Mouse (Mus musculus) midbrain, postnatal 0 days (tissue): ENCODE measurements at regions not wholly inside any gene's neighbourhood (a gene's known extent, or its start where the extent isn't known, plus 50 kb on each side); places are given as distances from the start of the nearest gene placed in this dataset.
A peak's percentile ranks its signal among the peaks of the same experiment; 100 is the strongest.

Experiments
- ATAC-seq: fragments of 200-750 bp; cut with Nextera tagmentation; 2 replicates; pipeline ENCODE4 v1.8.0; 2017; ENCODE audit warnings: moderate number of reproducible peaks, mild to moderate bottlenecking, moderate TSS enrichment, moderate library complexity; ENCODE audit not compliant: low FRiP score
- DNase-seq: peaks from one replicate; pipeline ENCODE4 v3.0.0-alpha.2; 2015; ENCODE audit warnings: low spot score
- H3K27ac ChIP-seq: fragments of 300-500 bp; sonication (generic); 2 replicates; pipeline ENCODE4 v1.5.1; 2014; ENCODE audit warnings: low read depth, mild to moderate bottlenecking, low read length, mixed read lengths
- H3K27me3 ChIP-seq: fragments of 300-500 bp; sonication (generic); 2 replicates; pipeline ENCODE4 v1.6.1; 2014; ENCODE audit warnings: low read length, control low read depth, mixed read lengths; ENCODE audit not compliant: insufficient read depth
- H3K36me3 ChIP-seq: fragments of 300-500 bp; sonication (generic); 2 replicates; pipeline ENCODE4 v1.6.1; 2014; ENCODE audit warnings: low read length, control low read depth, mixed read lengths; ENCODE audit not compliant: insufficient read depth
- H3K4me1 ChIP-seq: fragments of 300-500 bp; sonication (generic); 2 replicates; pipeline ENCODE4 v1.6.1; 2014; ENCODE audit warnings: mild to moderate bottlenecking, control low read depth, antibody characterized with exemption, low read length, mixed read lengths; ENCODE audit not compliant: insufficient read depth
- H3K4me2 ChIP-seq: fragments of 300-500 bp; sonication (generic); 2 replicates; pipeline ENCODE4 v1.6.1; 2014; ENCODE audit warnings: low read depth, mild to moderate bottlenecking, low read length, mixed read lengths; ENCODE audit not compliant: poor library complexity, severe bottlenecking
- H3K4me3 ChIP-seq: fragments of 300-500 bp; sonication (generic); 2 replicates; pipeline ENCODE4 v1.5.1; 2014; ENCODE audit warnings: low read depth, mild to moderate bottlenecking, low read length, moderate library complexity
- H3K9ac ChIP-seq: fragments of 300-500 bp; sonication (generic); replicated peaks from 2 replicates; pipeline ENCODE4 v1.6.1; 2014; ENCODE audit warnings: mild to moderate bottlenecking, low read length, moderate library complexity, mixed read lengths; ENCODE audit not compliant: poor library complexity, severe bottlenecking
- H3K9me3 ChIP-seq: fragments of 300-500 bp; sonication (generic); 2 replicates; pipeline ENCODE4 v1.6.1; 2016; ENCODE audit warnings: low read length, control low read depth
- CTCF ChIP-seq: IDR thresholded peaks from 2 replicates; pipeline ENCODE4 v1.5.1; 2016; ENCODE audit warnings: antibody characterized with exemption, mild to moderate bottlenecking
- WGBS: fragments of 180-500 bp; shearing (Covaris S2); extraction: QIAGEN DNeasy Blood & Tissue Kit; methylation state at CpG from one replicate; pipeline ENCODE4 v1.1.7; 2014; 5-methylcytosine and 5-hydroxymethylcytosine counted together

DNA sequence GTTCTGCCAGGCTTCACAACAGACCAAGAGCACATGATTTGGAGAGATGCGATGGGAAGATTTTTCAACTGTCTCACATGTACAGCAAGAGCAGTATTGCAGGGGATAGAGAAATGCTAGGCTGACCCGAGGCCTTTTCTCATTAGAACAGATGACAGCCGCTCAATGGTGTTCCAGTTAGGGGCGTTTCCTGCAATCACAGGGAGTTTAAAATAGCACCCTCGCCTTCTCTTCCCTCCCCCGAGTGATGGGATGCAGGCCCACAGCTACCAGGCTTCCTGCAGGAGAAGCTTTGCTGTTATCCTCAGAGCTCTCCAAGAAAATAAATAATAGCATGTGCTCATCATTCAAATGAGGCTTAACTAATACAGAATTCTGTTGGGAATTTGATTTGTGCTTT is 526.9 kb upstream of the Tmem132c start:
- H3K27ac ChIP-seq: no peak overlapping the region
- H3K27me3 ChIP-seq: no peaks in the 10 kb centered on the region
- no peak for DNase-seq
- ATAC-seq: no peak
- WGBS: 69% methylated on average over 6 of the region's 6 CpGs
- H3K9me3 ChIP-seq: no peaks in the 10 kb centered on the region
- H3K4me1 ChIP-seq: no peaks in the 10 kb centered on the region
- no peak overlapping the region for H3K9ac ChIP-seq
- no peaks in the 10 kb centered on the region for H3K36me3 ChIP-seq
- TF ChIP-seq CTCF: no peak
- no peak overlapping the region for H3K4me3 ChIP-seq
- H3K4me2 ChIP-seq: no peak overlapping the region

DNA sequence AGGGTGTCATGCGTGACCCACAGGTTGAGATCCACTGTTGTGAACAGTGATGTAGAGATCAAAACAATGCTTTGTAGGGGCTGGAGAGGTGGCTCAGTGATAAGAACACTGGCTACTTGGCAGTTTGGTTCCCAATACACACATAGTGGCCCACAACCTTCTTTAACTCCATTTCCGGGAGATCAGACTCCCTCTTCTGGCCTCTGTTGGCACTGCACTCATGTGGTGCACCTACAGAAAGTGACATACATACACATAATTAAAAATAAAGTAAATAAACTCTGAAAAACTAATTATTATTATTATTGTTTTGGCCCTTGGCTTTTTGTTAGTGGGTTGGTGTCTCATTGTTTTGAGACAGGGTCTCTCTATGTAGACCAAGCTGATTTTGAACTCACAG is 523.2 kb upstream of the Tmem132c start:
- no peak for TF ChIP-seq CTCF
- H3K27ac ChIP-seq: no peak overlapping the region
- DNase-seq (no peak), ATAC-seq (no peak)
- no peak overlapping the region for H3K9ac ChIP-seq
- 97% methylated on average over 2 of the region's 2 CpGs for WGBS
- H3K4me3 ChIP-seq: no peak overlapping the region
- no peaks in the 10 kb centered on the region for H3K36me3 ChIP-seq
- no peak overlapping the region for H3K4me2 ChIP-seq
- H3K9me3 ChIP-seq: no peaks in the 10 kb centered on the region
- no peaks in the 10 kb centered on the region; the same call in 1 of the 2 replicates for H3K27me3 ChIP-seq
- H3K4me1 ChIP-seq: no peaks in the 10 kb centered on the region

DNA sequence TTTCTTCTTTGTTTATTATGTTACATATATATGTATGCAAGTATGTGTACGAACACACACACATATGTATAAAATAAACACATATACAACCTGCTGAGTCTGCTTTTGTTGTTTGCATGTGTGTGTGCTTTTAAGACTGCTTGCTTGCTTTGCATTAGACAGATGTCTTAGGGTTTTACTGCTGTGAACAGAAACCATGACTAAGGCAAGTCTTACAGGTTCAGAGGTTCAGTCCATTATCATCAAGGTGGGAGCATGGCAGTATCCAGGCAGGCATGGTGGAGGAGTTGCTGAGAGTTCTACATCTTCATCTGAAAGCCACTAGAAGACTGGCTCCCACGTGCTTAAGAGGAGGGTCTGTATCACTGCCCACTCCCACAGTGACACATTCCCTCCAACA is 520.3 kb upstream of the Tmem132c start:
- Histone ChIP-seq H3K27me3 (no peaks in the 10 kb centered on the region; the same call in 1 of the 2 replicates), H3K9ac (no peak overlapping the region), H3K4me1 (no peaks in the 10 kb centered on the region), H3K4me2 (no peak overlapping the region), H3K4me3 (no peak overlapping the region), H3K36me3 (no peaks in the 10 kb centered on the region), H3K9me3 (no peaks in the 10 kb centered on the region), H3K27ac (no peak overlapping the region)
- WGBS: 86% methylated on average over 2 of the region's 2 CpGs
- no peak for TF ChIP-seq CTCF
- ATAC-seq: no peak
- DNase-seq: no peak

DNA sequence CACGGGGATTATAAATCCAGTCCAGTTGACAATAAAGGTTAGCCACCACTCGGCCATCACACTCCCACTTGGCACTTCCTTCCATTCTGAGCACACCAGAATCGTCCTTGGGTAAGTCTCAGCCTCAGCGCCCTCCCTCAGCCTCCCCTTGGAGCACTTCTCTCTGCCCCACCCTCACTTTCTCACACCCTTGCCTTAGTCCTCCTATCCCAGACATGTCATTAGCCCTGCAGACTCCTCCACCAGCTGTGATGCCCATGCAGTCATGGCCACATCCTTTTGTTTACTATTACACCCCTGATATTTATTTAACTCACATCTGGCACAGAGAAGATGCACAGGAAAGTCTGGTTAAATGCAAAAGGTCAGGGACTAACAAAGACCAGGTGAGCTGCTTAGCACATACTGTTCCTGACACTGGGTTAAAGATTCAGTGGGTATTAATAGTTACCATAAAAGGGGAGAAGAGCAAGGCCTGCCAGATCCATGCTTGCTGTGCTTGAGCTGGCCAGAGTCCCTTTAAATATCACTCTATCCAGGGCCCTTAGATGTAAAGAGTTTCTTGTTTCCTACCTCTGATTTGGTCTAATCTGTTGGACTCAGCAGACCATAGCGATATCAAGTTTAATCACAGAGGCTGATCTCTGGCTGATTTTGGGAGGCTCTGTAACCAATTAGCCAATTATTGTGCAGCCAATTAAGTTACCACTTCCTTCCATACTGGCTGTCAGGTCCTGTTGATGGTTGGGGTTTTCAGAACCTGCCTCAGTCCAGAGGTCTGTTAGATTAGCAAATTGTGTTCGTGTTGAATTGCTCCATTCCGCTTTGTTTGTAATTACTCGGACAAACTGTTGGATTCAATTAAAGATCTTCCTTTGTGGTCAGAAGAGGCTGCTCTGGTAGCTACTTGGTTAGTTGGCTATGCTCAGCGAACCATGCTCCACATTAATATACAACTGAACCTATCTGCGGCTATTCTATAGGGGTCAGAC is 518.0 kb upstream of the Tmem132c start:
- Histone ChIP-seq H3K4me3 (no peak overlapping the region), H3K36me3 (no peaks in the 10 kb centered on the region), H3K9ac (no peak overlapping the region), H3K27ac (no peak overlapping the region), H3K4me1 (no peaks in the 10 kb centered on the region), H3K27me3 (no peaks in the 10 kb centered on the region; the same call in 1 of the 2 replicates), H3K4me2 (no peak overlapping the region), H3K9me3 (no peaks in the 10 kb centered on the region)
- WGBS: 70% methylated on average over 10 of the region's 10 CpGs
- DNase-seq: no peak
- TF ChIP-seq CTCF: no peak
- ATAC-seq: no peak

DNA sequence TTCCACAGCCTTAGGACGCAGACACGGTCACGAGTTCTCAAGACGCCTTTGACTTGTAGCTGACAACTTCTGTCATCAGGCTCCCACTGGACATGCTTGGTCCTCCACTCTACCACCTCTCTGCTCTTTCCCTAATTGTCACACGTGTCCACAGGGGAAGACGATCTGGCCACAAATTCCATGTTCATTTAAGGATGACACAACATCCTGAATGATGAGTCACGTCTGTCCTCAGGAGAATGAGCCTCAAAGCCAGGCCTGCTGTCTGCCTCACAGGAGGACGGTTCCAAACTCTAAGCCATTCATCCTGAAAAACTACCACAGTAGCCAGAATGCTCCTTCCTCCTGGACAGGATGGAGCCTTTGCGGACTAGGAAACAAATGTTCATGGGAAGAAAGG is 517.3 kb upstream of the Tmem132c start:
- H3K4me2 ChIP-seq: no peak overlapping the region
- no peaks in the 10 kb centered on the region; the same call in 1 of the 2 replicates for H3K27me3 ChIP-seq
- DNase-seq (no peak), ATAC-seq (no peak)
- no peak overlapping the region for H3K27ac ChIP-seq
- 86% methylated on average over 9 of the region's 9 CpGs for WGBS
- H3K4me1 ChIP-seq: no peaks in the 10 kb centered on the region
- H3K9ac ChIP-seq: no peak overlapping the region
- H3K4me3 ChIP-seq: no peak overlapping the region
- TF ChIP-seq CTCF: no peak
- H3K36me3 ChIP-seq: no peaks in the 10 kb centered on the region
- H3K9me3 ChIP-seq: no peaks in the 10 kb centered on the region

DNA sequence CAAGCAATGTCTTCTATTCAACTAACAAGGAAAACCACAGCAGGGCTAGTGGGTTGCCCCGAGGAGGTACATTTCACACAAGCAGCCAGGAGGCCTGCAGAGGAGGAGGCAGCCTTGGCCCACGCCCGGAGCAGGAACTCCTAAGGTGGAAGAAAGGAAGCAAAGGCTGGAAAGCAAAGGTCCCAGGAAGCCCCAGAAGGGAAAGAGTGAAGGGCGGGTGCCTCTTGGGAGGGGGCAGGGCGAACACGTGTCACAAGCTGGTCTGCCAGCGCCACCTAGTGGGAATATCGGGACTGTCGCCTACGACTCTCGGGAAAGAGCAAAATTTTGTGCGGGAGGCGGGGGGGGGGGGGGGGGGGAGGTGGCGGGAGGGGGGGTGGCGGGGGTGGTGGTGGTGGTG is 508.1 kb upstream of the Tmem132c start:
- Histone ChIP-seq H3K27me3 (no peaks in the 10 kb centered on the region), H3K4me2 (peak overlapping the region; percentile 38), H3K36me3 (no peaks in the 10 kb centered on the region), H3K27ac (no peak overlapping the region), H3K9me3 (no peaks in the 10 kb centered on the region), H3K4me3 (no peak overlapping the region), H3K9ac (no peak overlapping the region), H3K4me1 (no peaks in the 10 kb centered on the region)
- WGBS: 1% methylated on average over 6 of the region's 15 CpGs
- peak; percentile 76 for TF ChIP-seq CTCF
- ATAC-seq (peak; percentile 56; the same call in 1 of the 2 replicates), DNase-seq (peak; percentile 85)
